Comparison of ENCODE assay signal across 8 mouse cellular contexts in genomic region chr9:122922936-122923381, GRCm38 (mm10). TPM values are rescaled to one million over a fixed set of nuclear protein-coding genes. Genes with fewer than 3 reads are reported as not detected.
DNase-seq lines count a peak whose midpoint lies in the region; ATAC-seq and TF ChIP-seq lines count a peak whose summit lies in the region.

Zfp105 (plus strand) TSS chr9:122923072.

- TF ChIP-seq CTCF in intestine, postnatal 0 days (IDR thresholded peaks at IDR 0.05; ENCODE audit: low read depth), result no peak

- H3K36me3 ChIP-seq in embryonic facial prominence, embryonic 11.5 days (replicated peaks; ENCODE audit: control insufficient read depth, insufficient read depth, low read depth, low read length), result peaks cover 25% of the 10 kb centered on the region; the same call in 1 of the 2 replicates
- H3K36me3 ChIP-seq in intestine, postnatal 0 days (ENCODE audit: control insufficient read depth, insufficient read depth), result peaks cover 21% of the 10 kb centered on the region

- peak within 1 kb of the TSS; percentile 72; the same call in 1 of the 2 replicates for H3K27ac ChIP-seq in embryonic facial prominence, embryonic 11.5 days (replicated peaks; ENCODE audit: low read depth, low read length)
- 0 out of 2 replicates have a peak within 1 kb of the TSS, but pooled peaks have one; percentile 17 for H3K27ac ChIP-seq in intestine, postnatal 0 days (ENCODE audit: low read depth, low read length)

- peak; percentile 99 for ATAC-seq in embryonic facial prominence, embryonic 11.5 days (replicated peaks; ENCODE audit: insufficient number of reproducible peaks, low FRiP score, low TSS enrichment, low read depth)
- ATAC-seq in intestine, postnatal 0 days, result peak; percentile 56; the same call in 1 of the 2 replicates
- peak; percentile 39; the same call in 1 of the 2 replicates for ATAC-seq in megakaryocyte progenitor cell, adult 5-6 weeks (replicated peaks; ENCODE audit: poor library complexity)
- ATAC-seq in activated CD4-positive, CD25-positive, alpha-beta regulatory T cell, adult 4 months, result no peak

- DNase-seq in brain, adult 2 months (ENCODE audit: low read depth, low spot score), result peak; percentile 89
- peak; percentile 92 for DNase-seq in embryonic facial prominence, embryonic 11.5 days (ENCODE audit: low spot score)
- DNase-seq in heart, adult 11 months, result peak; percentile 97
- peak; percentile 60 to 71 for DNase-seq in left cerebral cortex, postnatal 25 days (ENCODE audit: low spot score in 2 of 2)
- DNase-seq in right cerebral cortex, postnatal 25 days, result peak; percentile 80

- H3K4me3 ChIP-seq in embryonic facial prominence, embryonic 11.5 days (ENCODE audit: low read depth, low read length), result peak within 1 kb of the TSS; percentile 86
- H3K4me3 ChIP-seq in intestine, postnatal 0 days (ENCODE audit: low read depth, low read length), result peak within 1 kb of the TSS; percentile 54

- H3K27me3 ChIP-seq in embryonic facial prominence, embryonic 11.5 days (ENCODE audit: control insufficient read depth, insufficient read depth, low read length), result no peaks in the 10 kb centered on the region
- H3K27me3 ChIP-seq in intestine, postnatal 0 days (replicated peaks; ENCODE audit: control insufficient read depth, insufficient read depth, low read length), result 0 out of 2 replicates have a peak, but pooled peaks cover 5% of the 10 kb centered on the region

- H3K4me1 ChIP-seq in embryonic facial prominence, embryonic 11.5 days (ENCODE audit: control insufficient read depth, insufficient read depth, low read length), result no peaks in the 10 kb centered on the region
- no peaks in the 10 kb centered on the region for H3K4me1 ChIP-seq in intestine, postnatal 0 days (replicated peaks; ENCODE audit: control insufficient read depth, insufficient read depth, low read length)

- WGBS in embryonic facial prominence, embryonic 11.5 days, result 0% methylated on average over 42 of the region's 43 CpGs
- 1% methylated on average over 37 of the region's 43 CpGs for WGBS in intestine, postnatal 0 days

- H3K4me2 ChIP-seq in embryonic facial prominence, embryonic 11.5 days (ENCODE audit: low read depth, low read length), result peak within 1 kb of the TSS; percentile 59
- H3K4me2 ChIP-seq in intestine, postnatal 0 days (replicated peaks; ENCODE audit: low read depth), result peak within 1 kb of the TSS; percentile 75

- H3K9ac ChIP-seq in embryonic facial prominence, embryonic 11.5 days (replicated peaks; ENCODE audit: low read length), result peak within 1 kb of the TSS; percentile 98
- peak within 1 kb of the TSS; percentile 57 for H3K9ac ChIP-seq in intestine, postnatal 0 days (ENCODE audit: low read depth, low read length)

- intact Hi-C loops in left cerebral cortex, postnatal 25 days (cut with DNase I), result no loop called here

- H3K9me3 ChIP-seq in embryonic facial prominence, embryonic 11.5 days (replicated peaks; ENCODE audit: control insufficient read depth, low read length), result no peaks in the 10 kb centered on the region
- H3K9me3 ChIP-seq in intestine, postnatal 0 days (ENCODE audit: control insufficient read depth), result no peaks in the 10 kb centered on the region

RNA-seq across cellular contexts. Expression of gene Zfp105, which starts in this region (rescaled TPM):
- 31.0 and 32.1 TPM in 2 replicates for polyA plus RNA-seq in embryonic facial prominence, embryonic 11.5 days (2014; fragmentation: Nextera tagmentation; extraction: Ambion mirVana)
- polyA plus RNA-seq in intestine, postnatal 0 days (2015; fragmentation: Nextera tagmentation; extraction: Ambion mirVana), result 3.5 and 4.8 TPM in 2 replicates
- 1 to 10 TPM; 7.0 to 7.2 TPM for total RNA-seq in left cerebral cortex, postnatal 25 days (2021)
- total RNA-seq in megakaryocyte progenitor cell, adult 5-6 weeks (2015), result 1.6 and 1.8 TPM in 2 replicates
- 1.5 and 2.2 TPM in 2 replicates for total RNA-seq in megakaryocyte progenitor cell, adult 5-6 weeks (2017)
- not detected for polyA plus RNA-seq in activated CD4-positive, CD25-positive, alpha-beta regulatory T cell, adult 4 months (2017; shearing (Covaris generic))
